Mouse (Mus musculus) heart, embryonic 12.5 days (tissue): ENCODE data around the gene Hdgfl3. TPM values are rescaled to one million over a fixed set of nuclear protein-coding genes. Genes with fewer than 3 reads are reported as not detected.

ENCODE experiments used
- ATAC-seq: fragments of 200-750 bp; cut with Nextera tagmentation; 2 replicates; pipeline ENCODE4 v1.8.0; 2017; ENCODE audit warnings: moderate TSS enrichment, moderate library complexity; ENCODE audit not compliant: insufficient number of reproducible peaks, low FRiP score
- H3K27ac ChIP-seq: fragments of 300-500 bp; sonication (generic); 2 replicates; pipeline ENCODE4 v1.5.1; 2016; ENCODE audit warnings: mild to moderate bottlenecking, moderate library complexity; ENCODE audit not compliant: poor library complexity, severe bottlenecking
- H3K27me3 ChIP-seq: fragments of 300-500 bp; sonication (generic); replicated peaks from 2 replicates; pipeline ENCODE4 v1.6.1; 2016; ENCODE audit warnings: mild to moderate bottlenecking, moderate library complexity
- H3K36me3 ChIP-seq: fragments of 300-500 bp; sonication (generic); 2 replicates; pipeline ENCODE4 v1.6.1; 2016; ENCODE audit warnings: mild to moderate bottlenecking, moderate library complexity
- H3K4me1 ChIP-seq: fragments of 300-500 bp; sonication (generic); replicated peaks from 2 replicates; pipeline ENCODE4 v1.6.1; 2016; ENCODE audit warnings: mild to moderate bottlenecking
- H3K4me2 ChIP-seq: fragments of 300-500 bp; sonication (generic); 2 replicates; pipeline ENCODE4 v1.6.1; 2016; ENCODE audit warnings: mild to moderate bottlenecking, moderate library complexity
- H3K4me3 ChIP-seq: fragments of 300-500 bp; sonication (generic); 2 replicates; pipeline ENCODE4 v1.5.1; 2016; ENCODE audit warnings: mild to moderate bottlenecking
- H3K9ac ChIP-seq: fragments of 300-500 bp; sonication (generic); 2 replicates; pipeline ENCODE4 v1.6.1; 2016; ENCODE audit warnings: mild to moderate bottlenecking, moderate library complexity
- H3K9me3 ChIP-seq: fragments of 300-500 bp; sonication (generic); replicated peaks from 2 replicates; pipeline ENCODE4 v1.6.1; 2016; ENCODE audit warnings: mild to moderate bottlenecking, moderate library complexity
- WGBS: fragments of 180-500 bp; shearing (Covaris S2); methylation state at CpG from one replicate; pipeline ENCODE4 v1.1.7; 2016; 5-methylcytosine and 5-hydroxymethylcytosine counted together
- polyA plus RNA-seq: library from polyadenylated mRNA; unstranded; fragments of >200 nt; fragmentation: Nextera tagmentation; extraction: Ambion mirVana; gene quantifications from 2 replicates; pipeline ENCODE4 v1.2.1, GENCODE M21; 2016

Gene Hdgfl3
- polyA plus RNA-seq, 1 experiment from 2014 or later: 15.2 TPM

- H3K4me2 ChIP-seq: peak within 1 kb of the TSS; percentile 58
- no peaks in the 10 kb centered on the region for H3K9me3 ChIP-seq
- H3K4me1 ChIP-seq: peaks cover 37% of the 10 kb centered on the region
- 70% methylated on average over 1 of the region's 1 CpGs for WGBS
- H3K27ac ChIP-seq: peak within 1 kb of the TSS; percentile 71
- peaks cover 6% of the 10 kb centered on the region; the same call in 1 of the 2 replicates for H3K27me3 ChIP-seq
- no peak within 1 kb of the TSS for H3K4me3 ChIP-seq
- ATAC-seq: no peak
- no peak within 1 kb of the TSS for H3K9ac ChIP-seq
- H3K36me3 ChIP-seq: no peaks in the 10 kb centered on the region
Observed at GRCm38 (mm10) chr7:81855694-81856093, 78.6 kb downstream of the Hdgfl3 start, which contains the start of gene Gm10160. TSS of gene Gm10160 (minus strand) at chr7:81855794.

GRCm38 (mm10) chr7:81854568-81855307 is 79.5 kb downstream of the Hdgfl3 start:
- H3K27me3 ChIP-seq: peaks cover 6% of the 10 kb centered on the region; the same call in 1 of the 2 replicates
- H3K36me3 ChIP-seq: no peaks in the 10 kb centered on the region
- H3K27ac ChIP-seq: peak overlapping the region; percentile 71
- ATAC-seq: peak; percentile 29; the same call in 1 of the 2 replicates
- no peak overlapping the region for H3K9ac ChIP-seq
- H3K4me1 ChIP-seq: peaks cover 27% of the 10 kb centered on the region
- no peaks in the 10 kb centered on the region for H3K9me3 ChIP-seq
- H3K4me2 ChIP-seq: peak overlapping the region; percentile 58
- H3K4me3 ChIP-seq: no peak overlapping the region
- 36% methylated on average over 8 of the region's 8 CpGs for WGBS

GRCm38 (mm10) chr7:81851706-81852105 is 82.6 kb downstream of the Hdgfl3 start:
- Histone ChIP-seq H3K4me1 (peaks cover 18% of the 10 kb centered on the region), H3K27ac (no peak overlapping the region), H3K9me3 (no peaks in the 10 kb centered on the region), H3K4me3 (no peak overlapping the region), H3K27me3 (no peaks in the 10 kb centered on the region), H3K36me3 (no peaks in the 10 kb centered on the region), H3K9ac (no peak overlapping the region), H3K4me2 (no peak overlapping the region)
- WGBS: 58% methylated on average over 3 of the region's 3 CpGs
- no peak for ATAC-seq

GRCm38 (mm10) chr7:81850171-81850570 is 84.1 kb downstream of the Hdgfl3 start:
- Histone ChIP-seq H3K9me3 (no peaks in the 10 kb centered on the region), H3K9ac (no peak overlapping the region), H3K27ac (no peak overlapping the region), H3K4me3 (no peak overlapping the region), H3K27me3 (no peaks in the 10 kb centered on the region), H3K36me3 (no peaks in the 10 kb centered on the region), H3K4me1 (peaks cover 22% of the 10 kb centered on the region), H3K4me2 (no peak overlapping the region)
- WGBS: 72% methylated on average over 6 of the region's 6 CpGs
- no peak for ATAC-seq

GRCm38 (mm10) chr7:81849633-81850032 is 84.6 kb downstream of the Hdgfl3 start:
- no peaks in the 10 kb centered on the region for H3K9me3 ChIP-seq
- WGBS: 76% methylated on average over 7 of the region's 7 CpGs

GRCm38 (mm10) chr7:81849214-81849613 is 85.1 kb downstream of the Hdgfl3 start:
- H3K9me3 ChIP-seq: no peaks in the 10 kb centered on the region
- peaks cover 12% of the 10 kb centered on the region for H3K4me1 ChIP-seq
- no peaks in the 10 kb centered on the region for H3K27me3 ChIP-seq
- no peak overlapping the region for H3K4me2 ChIP-seq
- 84% methylated on average over 5 of the region's 5 CpGs for WGBS
- H3K9ac ChIP-seq: no peak overlapping the region
- H3K4me3 ChIP-seq: no peak overlapping the region
- no peaks in the 10 kb centered on the region for H3K36me3 ChIP-seq
- ATAC-seq: no peak
- H3K27ac ChIP-seq: no peak overlapping the region

More at GRCm38 (mm10) chr7:81849633-81850032, 84.6 kb downstream of the Hdgfl3 start:
- no peaks in the 10 kb centered on the region for H3K27me3 ChIP-seq
- no peak overlapping the region for H3K9ac ChIP-seq
- H3K36me3 ChIP-seq: no peaks in the 10 kb centered on the region
- H3K4me3 ChIP-seq: no peak overlapping the region
- H3K4me1 ChIP-seq: peaks cover 17% of the 10 kb centered on the region
- H3K4me2 ChIP-seq: no peak overlapping the region
- ATAC-seq: no peak
- H3K27ac ChIP-seq: no peak overlapping the region

GRCm38 (mm10) chr7:81847777-81848176 is 86.5 kb downstream of the Hdgfl3 start:
- H3K4me1 ChIP-seq: peaks cover 10% of the 10 kb centered on the region
- WGBS: 46% methylated on average over 4 of the region's 4 CpGs
- H3K27ac ChIP-seq: no peak overlapping the region
- no peaks in the 10 kb centered on the region for H3K9me3 ChIP-seq
- no peaks in the 10 kb centered on the region for H3K36me3 ChIP-seq
- no peak overlapping the region for H3K4me3 ChIP-seq
- no peak overlapping the region for H3K4me2 ChIP-seq
- no peaks in the 10 kb centered on the region for H3K27me3 ChIP-seq
- ATAC-seq: no peak
- H3K9ac ChIP-seq: no peak overlapping the region

GRCm38 (mm10) chr7:81847010-81847409 is 87.3 kb downstream of the Hdgfl3 start:
- H3K36me3 ChIP-seq: no peaks in the 10 kb centered on the region
- 38% methylated on average over 8 of the region's 8 CpGs for WGBS
- ATAC-seq: no peak

GRCm38 (mm10) chr7:81846008-81846407 is 88.3 kb downstream of the Hdgfl3 start:
- Histone ChIP-seq H3K9me3 (no peaks in the 10 kb centered on the region), H3K27me3 (no peaks in the 10 kb centered on the region), H3K27ac (no peak overlapping the region), H3K36me3 (no peaks in the 10 kb centered on the region), H3K4me3 (no peak overlapping the region), H3K4me2 (no peak overlapping the region), H3K9ac (no peak overlapping the region), H3K4me1 (peaks cover 15% of the 10 kb centered on the region)
- WGBS: 62% methylated on average over 8 of the region's 8 CpGs
- ATAC-seq: no peak

More at GRCm38 (mm10) chr7:81847010-81847409, 87.3 kb downstream of the Hdgfl3 start:
- Histone ChIP-seq H3K9ac (no peak overlapping the region), H3K4me1 (peaks cover 10% of the 10 kb centered on the region), H3K9me3 (no peaks in the 10 kb centered on the region), H3K4me3 (no peak overlapping the region), H3K27ac (no peak overlapping the region), H3K27me3 (no peaks in the 10 kb centered on the region), H3K4me2 (no peak overlapping the region)

GRCm38 (mm10) chr7:81845313-81845712 is 89.0 kb downstream of the Hdgfl3 start:
- Histone ChIP-seq H3K4me3 (no peak overlapping the region), H3K27me3 (no peaks in the 10 kb centered on the region), H3K4me2 (no peak overlapping the region), H3K27ac (no peak overlapping the region), H3K9ac (no peak overlapping the region), H3K9me3 (no peaks in the 10 kb centered on the region), H3K36me3 (no peaks in the 10 kb centered on the region), H3K4me1 (peaks cover 22% of the 10 kb centered on the region)
- WGBS: 81% methylated on average over 3 of the region's 3 CpGs
- no peak for ATAC-seq

GRCm38 (mm10) chr7:81844801-81845200 is 89.5 kb downstream of the Hdgfl3 start:
- 69% methylated on average over 11 of the region's 11 CpGs for WGBS
- H3K27me3 ChIP-seq: no peaks in the 10 kb centered on the region
- H3K36me3 ChIP-seq: no peaks in the 10 kb centered on the region
- no peak for ATAC-seq
- peaks cover 23% of the 10 kb centered on the region for H3K4me1 ChIP-seq
- no peak overlapping the region for H3K4me3 ChIP-seq
- H3K27ac ChIP-seq: no peak overlapping the region
- H3K9ac ChIP-seq: no peak overlapping the region
- no peak overlapping the region for H3K4me2 ChIP-seq
- H3K9me3 ChIP-seq: no peaks in the 10 kb centered on the region
